Mouse (Mus musculus): ENCODE measurements around the gene Zic1. TPM values are rescaled to one million over a fixed set of nuclear protein-coding genes. Genes with fewer than 3 reads are reported as not detected.
A peak's percentile ranks its signal among the peaks of the same experiment; 100 is the strongest.

Gene Zic1
- polyA plus RNA-seq, 1 experiment from 2014 or later, result not detected

DNA sequence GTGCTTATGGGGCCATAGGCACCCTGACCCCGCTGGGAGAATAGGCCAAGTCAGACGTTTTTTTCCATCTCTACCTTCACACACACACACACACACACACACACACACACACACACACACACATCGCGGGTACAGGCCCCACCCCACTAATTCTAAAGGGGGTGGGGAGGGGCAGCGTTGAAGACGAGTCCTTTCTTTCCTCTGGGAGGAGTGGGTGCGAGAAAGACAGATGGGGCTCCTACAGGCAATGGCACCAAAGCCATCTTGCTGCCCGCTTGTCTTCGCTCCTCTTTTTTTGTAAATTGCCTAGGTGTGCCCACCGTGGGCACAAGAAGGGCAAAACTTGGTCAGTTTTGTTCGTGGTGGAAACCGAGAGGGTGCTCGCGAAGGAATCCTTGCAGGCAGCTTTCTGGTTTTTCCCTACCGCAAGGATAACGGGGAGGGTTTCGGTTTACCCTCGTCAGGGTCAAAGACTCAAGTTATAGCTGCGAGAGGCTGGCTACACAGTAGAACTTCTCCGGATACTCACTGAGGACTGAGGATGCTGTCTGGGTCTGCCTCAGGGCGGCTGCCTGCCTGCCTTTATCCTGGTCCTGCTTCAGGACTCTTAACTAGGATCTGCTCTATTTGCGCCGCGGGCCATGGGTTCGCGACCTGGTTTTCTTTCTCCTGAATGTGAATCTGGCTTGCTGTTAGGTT is 3.8 kb upstream of the Zic1 start:
- H3K36me3 ChIP-seq (ENCODE audit: insufficient read depth, low read length), result no peaks in the 10 kb centered on the region
- DNase-seq (ENCODE audit: low spot score), result no peak
- 4% methylated on average over 26 of the region's 26 CpGs for WGBS
- H3K9me3 ChIP-seq (ENCODE audit: low read length), result no peaks in the 10 kb centered on the region
- TF ChIP-seq EP300 (IDR thresholded peaks at IDR 0.05) (no peak), CTCF (IDR thresholded peaks at IDR 0.05) (no peak)
- no peak overlapping the region for H3K9ac ChIP-seq (replicated peaks; ENCODE audit: low read depth)
- H3K4me2 ChIP-seq (replicated peaks; ENCODE audit: low read depth, low read length), result no peak overlapping the region
- no peak overlapping the region for H3K4me3 ChIP-seq (ENCODE audit: low read depth, low read length)
- peaks cover 80% of the 10 kb centered on the region for H3K27me3 ChIP-seq (replicated peaks; ENCODE audit: insufficient read depth, low read length)
- no peak for ATAC-seq
- H3K4me1 ChIP-seq (ENCODE audit: insufficient read depth, low read depth, low read length), result 0 out of 2 replicates have a peak, but pooled peaks cover 2% of the 10 kb centered on the region
- H3K27ac ChIP-seq (ENCODE audit: low read length), result no peak overlapping the region

DNA sequence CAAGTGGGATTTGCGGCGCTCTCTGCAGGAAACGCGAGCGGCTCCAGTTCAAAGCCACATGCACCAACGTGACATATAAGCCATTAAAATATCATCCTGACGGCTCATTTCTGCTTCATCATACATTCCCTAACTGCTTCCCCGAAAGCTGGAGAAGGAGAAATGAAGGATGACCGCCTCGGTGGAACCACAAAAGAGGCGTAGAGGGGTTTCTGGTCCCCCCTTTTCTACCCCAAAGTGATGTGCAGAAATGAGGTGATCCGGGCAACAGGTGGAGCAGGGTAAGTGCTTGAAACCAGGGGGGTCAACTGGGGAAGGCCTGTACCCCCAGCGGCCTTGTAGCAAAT is 3.3 kb upstream of the Zic1 start:
- no peak overlapping the region for H3K9ac ChIP-seq (replicated peaks; ENCODE audit: low read depth)
- H3K4me2 ChIP-seq (replicated peaks; ENCODE audit: low read depth, low read length), result no peak overlapping the region
- H3K4me1 ChIP-seq (ENCODE audit: insufficient read depth, low read depth, low read length), result 0 out of 2 replicates have a peak, but pooled peaks cover 3% of the 10 kb centered on the region
- no peaks in the 10 kb centered on the region for H3K9me3 ChIP-seq (ENCODE audit: low read length)
- no peak overlapping the region for H3K27ac ChIP-seq (ENCODE audit: low read length)
- DNase-seq (ENCODE audit: low spot score) (no peak), ATAC-seq (no peak)
- TF ChIP-seq CTCF (IDR thresholded peaks at IDR 0.05), result no peak
- no peak for TF ChIP-seq EP300 (IDR thresholded peaks at IDR 0.05)
- 6% methylated on average over 13 of the region's 13 CpGs for WGBS
- H3K27me3 ChIP-seq (replicated peaks; ENCODE audit: insufficient read depth, low read length), result peaks cover 84% of the 10 kb centered on the region
- H3K36me3 ChIP-seq (ENCODE audit: insufficient read depth, low read length), result no peaks in the 10 kb centered on the region
- H3K4me3 ChIP-seq (ENCODE audit: low read depth, low read length), result no peak overlapping the region

DNA sequence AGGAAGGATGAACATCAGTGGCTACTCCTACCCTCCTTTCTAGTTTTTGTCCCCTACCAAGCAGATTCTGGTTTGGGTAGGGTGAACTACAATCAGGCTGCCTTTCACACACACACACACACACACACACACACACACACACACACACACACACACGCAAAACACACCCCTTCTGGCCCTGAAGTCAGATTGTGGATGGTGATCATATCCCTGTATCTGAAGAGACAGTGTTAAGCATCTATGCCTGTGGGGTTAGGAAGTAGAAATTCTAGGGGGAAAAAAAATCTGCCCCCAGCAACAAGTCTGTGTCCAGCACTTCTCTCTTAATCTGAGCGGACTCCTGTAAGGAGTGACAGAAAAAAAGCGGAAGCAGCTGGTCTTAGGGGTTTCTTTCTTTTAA is 2.5 kb upstream of the Zic1 start:
- H3K27ac ChIP-seq (ENCODE audit: low read length), result no peak overlapping the region
- H3K4me2 ChIP-seq (replicated peaks; ENCODE audit: low read depth, low read length), result no peak overlapping the region
- H3K36me3 ChIP-seq (ENCODE audit: insufficient read depth, low read length), result no peaks in the 10 kb centered on the region
- no peak for ATAC-seq
- DNase-seq (ENCODE audit: low spot score), result no peak
- TF ChIP-seq CTCF (IDR thresholded peaks at IDR 0.05) (no peak), EP300 (IDR thresholded peaks at IDR 0.05) (no peak)
- no peak overlapping the region for H3K4me3 ChIP-seq (ENCODE audit: low read depth, low read length)
- no peaks in the 10 kb centered on the region for H3K9me3 ChIP-seq (ENCODE audit: low read length)
- 2% methylated on average over 3 of the region's 3 CpGs for WGBS
- H3K27me3 ChIP-seq (replicated peaks; ENCODE audit: insufficient read depth, low read length), result peaks cover 88% of the 10 kb centered on the region
- 0 out of 2 replicates have a peak, but pooled peaks cover 3% of the 10 kb centered on the region for H3K4me1 ChIP-seq (ENCODE audit: insufficient read depth, low read depth, low read length)
- H3K9ac ChIP-seq (replicated peaks; ENCODE audit: low read depth), result no peak overlapping the region

DNA sequence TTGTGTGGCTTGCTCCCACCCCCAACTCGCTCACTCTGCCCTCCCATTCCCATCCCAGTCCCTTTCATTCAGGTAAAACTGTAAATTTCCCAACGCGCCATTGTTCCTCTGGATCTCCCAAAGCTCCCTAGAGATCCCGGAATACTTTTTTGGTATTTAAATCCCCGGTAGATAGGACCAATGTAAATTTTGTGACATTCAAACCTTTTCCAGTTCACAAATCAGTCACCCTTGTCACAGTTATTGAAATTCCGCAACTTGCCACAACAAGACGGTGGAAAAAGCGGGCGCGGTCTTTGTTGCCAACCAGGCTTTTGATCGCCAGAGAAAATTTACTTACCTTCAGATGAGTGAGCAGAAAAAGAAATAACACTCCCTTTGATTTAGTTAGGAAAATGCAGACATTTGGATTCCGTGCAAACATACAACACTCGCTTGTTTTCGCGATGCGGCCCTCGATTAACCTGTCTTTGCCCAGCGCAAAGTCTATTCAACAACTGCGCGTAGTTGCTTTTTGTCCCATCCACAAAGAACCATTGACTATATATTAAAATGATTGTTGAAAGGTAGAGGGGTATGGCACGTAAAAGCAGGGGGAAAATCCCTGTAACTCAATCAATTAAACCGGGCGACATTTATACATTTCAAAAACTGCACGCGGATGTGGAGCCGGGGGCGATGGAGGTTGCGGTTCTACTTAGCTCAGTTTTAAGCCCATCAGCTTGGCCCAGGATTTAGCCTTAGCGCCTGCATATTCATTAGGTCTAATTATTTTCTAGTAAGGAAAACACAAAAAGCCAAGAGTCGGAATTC is 1.6 kb upstream of the Zic1 start:
- Histone ChIP-seq H3K27ac (ENCODE audit: low read length) (no peak overlapping the region), H3K9me3 (ENCODE audit: low read length) (no peaks in the 10 kb centered on the region), H3K9ac (replicated peaks; ENCODE audit: low read depth) (no peak overlapping the region), H3K27me3 (replicated peaks; ENCODE audit: insufficient read depth, low read length) (peaks cover 87% of the 10 kb centered on the region), H3K4me2 (replicated peaks; ENCODE audit: low read depth, low read length) (no peak overlapping the region), H3K36me3 (ENCODE audit: insufficient read depth, low read length) (no peaks in the 10 kb centered on the region), H3K4me1 (ENCODE audit: insufficient read depth, low read depth, low read length) (0 out of 2 replicates have a peak, but pooled peaks cover 3% of the 10 kb centered on the region), H3K4me3 (ENCODE audit: low read depth, low read length) (no peak overlapping the region)
- no peak for TF ChIP-seq EP300 (IDR thresholded peaks at IDR 0.05)
- no peak for TF ChIP-seq CTCF (IDR thresholded peaks at IDR 0.05)
- 4% methylated on average over 30 of the region's 30 CpGs for WGBS
- DNase-seq (ENCODE audit: low spot score) (no peak), ATAC-seq (no peak)

DNA sequence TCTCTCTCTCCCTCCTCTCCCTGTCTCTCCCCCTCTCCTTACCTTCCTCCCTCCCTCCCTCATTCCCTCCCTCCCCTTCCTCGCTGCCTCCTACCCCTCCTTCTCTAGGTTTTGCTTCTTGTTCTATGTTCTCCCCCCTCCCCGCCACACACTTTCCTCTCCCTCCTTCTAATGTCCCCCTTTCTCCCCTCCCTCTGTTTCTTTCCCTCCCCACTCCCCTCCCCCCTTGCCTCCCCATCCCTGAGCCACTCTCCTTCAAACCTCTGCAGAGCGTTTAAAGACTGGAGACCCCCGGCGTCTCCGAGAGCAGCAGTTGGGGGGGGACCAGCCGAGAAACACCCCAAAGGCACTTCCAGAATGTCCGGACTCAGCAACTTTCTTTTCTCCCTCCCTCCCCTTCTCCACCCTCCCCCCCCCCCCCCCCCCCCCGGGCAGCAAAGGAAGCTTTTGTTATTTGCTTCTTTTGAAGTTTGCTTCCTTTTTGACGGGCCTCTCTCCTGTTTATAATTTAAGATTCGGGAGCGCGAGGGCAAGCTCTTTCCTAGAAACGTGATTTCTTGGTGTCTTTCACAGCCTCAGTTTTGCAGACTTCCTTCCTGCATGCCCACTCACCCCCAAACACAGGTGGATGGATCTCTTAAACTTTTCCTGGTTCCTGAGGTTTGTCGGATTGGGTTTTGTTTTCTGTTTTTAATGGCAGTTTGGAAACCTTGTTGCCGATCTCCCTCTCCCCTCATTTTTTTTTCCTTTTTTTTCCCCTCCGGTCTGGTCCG is 802 bp upstream of the Zic1 start:
- H3K9ac ChIP-seq (replicated peaks; ENCODE audit: low read depth), result no peak overlapping the region
- H3K36me3 ChIP-seq (ENCODE audit: insufficient read depth, low read length), result no peaks in the 10 kb centered on the region
- no peak for ATAC-seq
- no peaks in the 10 kb centered on the region for H3K9me3 ChIP-seq (ENCODE audit: low read length)
- no peak overlapping the region for H3K27ac ChIP-seq (ENCODE audit: low read length)
- no peak overlapping the region for H3K4me2 ChIP-seq (replicated peaks; ENCODE audit: low read depth, low read length)
- 2% methylated on average over 17 of the region's 18 CpGs for WGBS
- 0 out of 2 replicates have a peak, but pooled peaks cover 3% of the 10 kb centered on the region for H3K4me1 ChIP-seq (ENCODE audit: insufficient read depth, low read depth, low read length)
- TF ChIP-seq CTCF (IDR thresholded peaks at IDR 0.05) (no peak), EP300 (IDR thresholded peaks at IDR 0.05) (no peak)
- DNase-seq (ENCODE audit: low spot score), result no peak
- no peak overlapping the region for H3K4me3 ChIP-seq (ENCODE audit: low read depth, low read length)
- peaks cover 90% of the 10 kb centered on the region for H3K27me3 ChIP-seq (replicated peaks; ENCODE audit: insufficient read depth, low read length)

DNA sequence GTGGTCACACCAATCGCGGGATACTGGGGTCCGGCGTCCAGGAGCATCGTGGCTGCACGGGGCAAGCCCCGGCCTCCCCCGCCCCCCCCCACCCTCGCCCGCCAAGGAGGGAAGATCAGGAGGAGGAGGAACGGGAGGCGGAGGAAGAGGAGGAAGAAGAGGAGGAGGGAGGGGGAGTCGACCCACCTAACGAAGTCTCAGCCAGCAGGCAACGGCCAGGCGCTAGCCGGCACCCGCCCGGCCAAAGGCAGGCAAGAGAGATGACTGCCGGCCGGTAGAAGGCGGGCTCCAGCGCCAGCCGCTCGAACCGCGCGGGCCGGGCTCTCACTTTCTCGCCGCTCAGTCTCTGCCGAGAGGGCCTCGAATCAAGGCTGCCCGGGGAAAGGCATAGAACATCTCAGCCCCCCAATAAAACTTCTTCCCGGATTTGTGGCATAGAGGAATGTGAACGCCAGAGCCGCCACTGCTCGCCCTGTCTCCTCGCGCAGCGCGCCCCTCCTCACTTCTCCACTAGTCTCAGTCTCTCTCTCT is 574 bp downstream of the Zic1 start:
- 1% methylated on average over 42 of the region's 42 CpGs for WGBS
- no peaks in the 10 kb centered on the region for H3K9me3 ChIP-seq (ENCODE audit: low read length)
- no peaks in the 10 kb centered on the region for H3K36me3 ChIP-seq (ENCODE audit: insufficient read depth, low read length)
- no peak for ATAC-seq
- H3K9ac ChIP-seq (replicated peaks; ENCODE audit: low read depth), result no peak overlapping the region
- no peak for TF ChIP-seq CTCF (IDR thresholded peaks at IDR 0.05)
- TF ChIP-seq EP300 (IDR thresholded peaks at IDR 0.05), result no peak
- H3K4me1 ChIP-seq (ENCODE audit: insufficient read depth, low read depth, low read length), result 0 out of 2 replicates have a peak, but pooled peaks cover 3% of the 10 kb centered on the region
- H3K4me3 ChIP-seq (ENCODE audit: low read depth, low read length), result peak overlapping the region; percentile 38
- peak overlapping the region; percentile 52 for H3K4me2 ChIP-seq (replicated peaks; ENCODE audit: low read depth, low read length)
- DNase-seq (ENCODE audit: low spot score), result no peak
- H3K27me3 ChIP-seq (replicated peaks; ENCODE audit: insufficient read depth, low read length), result peaks cover 88% of the 10 kb centered on the region
- H3K27ac ChIP-seq (ENCODE audit: low read length), result no peak overlapping the region
